Mouse (Mus musculus): ENCODE data around the gene Fbxl7. TPM values are rescaled to one million over a fixed set of nuclear protein-coding genes. Genes with fewer than 3 reads are reported as not detected.
"Not testable (repeated sequence)": the region's sequence is repeated elsewhere in the genome, so short reads cannot be mapped to it uniquely, and the experiment has no call there.

Gene Fbxl7
- polyA plus RNA-seq, 2 experiments, result 0.56 to 0.57 TPM

GRCm38 (mm10) chr15:26748484-26748883 lies 146.9 kb downstream of the Fbxl7 start:
- no peak for DNase-seq (ENCODE audit: low read depth in 3 of 3, low spot score in 3 of 3)
- ATAC-seq (ENCODE audit: insufficient read depth), result no peak
- H3K4me1 ChIP-seq (replicated peaks; ENCODE audit: control insufficient read depth in 2 of 2, insufficient read depth in 2 of 2, low read length in 1 of 2), result no peaks in the 10 kb centered on the region
- no peak for TF ChIP-seq CTCF (IDR thresholded peaks at IDR 0.05; ENCODE audit: low read depth)
- H3K4me3 ChIP-seq (ENCODE audit: insufficient read depth in 1 of 2, low read depth in 2 of 2, low read length in 2 of 2), result no peak overlapping the region
- H3K27me3 ChIP-seq (ENCODE audit: control insufficient read depth, insufficient read depth, low read length), result no peaks in the 10 kb centered on the region
- 74% methylated on average over 3 of the region's 3 CpGs for WGBS (ENCODE audit: insufficient replicate concordance)
- no peaks in the 10 kb centered on the region for H3K9me3 ChIP-seq (ENCODE audit: control insufficient read depth, low read length)
- H3K27ac ChIP-seq, result no peak overlapping the region
- no peaks in the 10 kb centered on the region for H3K36me3 ChIP-seq (replicated peaks; ENCODE audit: control insufficient read depth, insufficient read depth, low read depth)
- no peak overlapping the region for H3K9ac ChIP-seq (replicated peaks)
- H3K4me2 ChIP-seq (ENCODE audit: low read depth), result no peak overlapping the region

DNA sequence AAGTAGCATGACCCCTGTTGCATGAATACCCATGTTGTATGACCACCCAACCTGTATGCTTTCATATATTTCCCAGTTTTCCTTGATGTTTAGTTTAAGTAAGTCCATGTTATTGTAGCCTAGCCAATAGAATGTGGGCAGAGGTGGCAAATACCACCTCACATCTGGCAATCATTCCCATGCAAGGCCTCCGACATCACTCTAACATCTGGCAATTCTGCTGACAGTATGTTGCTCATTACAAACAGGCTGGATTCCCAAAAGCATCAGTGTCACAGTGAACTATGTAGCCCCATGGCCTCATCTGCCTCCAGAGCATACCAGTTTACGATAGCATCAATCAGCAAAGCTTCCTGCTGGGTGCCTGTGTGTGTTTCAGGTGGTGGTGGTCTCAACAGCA lies 163.0 kb downstream of the Fbxl7 start:
- ATAC-seq (ENCODE audit: insufficient read depth), result no peak
- no peak for DNase-seq (ENCODE audit: low read depth in 3 of 3, low spot score in 3 of 3)
- 50% methylated on average over 2 of the region's 2 CpGs for WGBS (ENCODE audit: insufficient replicate concordance)

GRCm38 (mm10) chr15:26730760-26731159 lies 164.6 kb downstream of the Fbxl7 start:
- DNase-seq (ENCODE audit: low read depth in 3 of 3, low spot score in 3 of 3), result no peak
- WGBS (ENCODE audit: insufficient replicate concordance), result 36% methylated on average over 2 of the region's 2 CpGs
- Histone ChIP-seq H3K4me2 (ENCODE audit: low read depth) (no peak overlapping the region), H3K36me3 (replicated peaks; ENCODE audit: control insufficient read depth, insufficient read depth, low read depth) (no peaks in the 10 kb centered on the region), H3K27ac (no peak overlapping the region), H3K9ac (replicated peaks) (no peak overlapping the region), H3K4me1 (replicated peaks; ENCODE audit: control insufficient read depth in 2 of 2, insufficient read depth in 2 of 2, low read length in 1 of 2) (no peaks in the 10 kb centered on the region), H3K9me3 (ENCODE audit: control insufficient read depth, low read length) (no peaks in the 10 kb centered on the region), H3K4me3 (ENCODE audit: insufficient read depth in 1 of 2, low read depth in 2 of 2, low read length in 2 of 2) (no peak overlapping the region), H3K27me3 (ENCODE audit: control insufficient read depth, insufficient read depth, low read length) (no peaks in the 10 kb centered on the region)
- ATAC-seq (ENCODE audit: insufficient read depth), result no peak
- no peak for TF ChIP-seq EP300 (IDR thresholded peaks at IDR 0.05; ENCODE audit: low read depth)
- TF ChIP-seq CTCF (IDR thresholded peaks at IDR 0.05; ENCODE audit: low read depth), result no peak

More for the DNA sequence above, 163.0 kb downstream of the Fbxl7 start:
- no peaks in the 10 kb centered on the region for H3K36me3 ChIP-seq (replicated peaks; ENCODE audit: control insufficient read depth, insufficient read depth, low read depth)
- H3K4me2 ChIP-seq (ENCODE audit: low read depth), result no peak overlapping the region
- H3K9me3 ChIP-seq (ENCODE audit: control insufficient read depth, low read length), result no peaks in the 10 kb centered on the region
- no peaks in the 10 kb centered on the region for H3K27me3 ChIP-seq (ENCODE audit: control insufficient read depth, insufficient read depth, low read length)
- no peaks in the 10 kb centered on the region for H3K4me1 ChIP-seq (replicated peaks; ENCODE audit: control insufficient read depth in 2 of 2, insufficient read depth in 2 of 2, low read length in 1 of 2)
- no peak overlapping the region for H3K9ac ChIP-seq (replicated peaks)
- no peak overlapping the region for H3K4me3 ChIP-seq (ENCODE audit: insufficient read depth in 1 of 2, low read depth in 2 of 2, low read length in 2 of 2)
- no peak overlapping the region for H3K27ac ChIP-seq
- TF ChIP-seq CTCF (IDR thresholded peaks at IDR 0.05; ENCODE audit: low read depth) (no peak), EP300 (IDR thresholded peaks at IDR 0.05; ENCODE audit: low read depth) (no peak)

DNA sequence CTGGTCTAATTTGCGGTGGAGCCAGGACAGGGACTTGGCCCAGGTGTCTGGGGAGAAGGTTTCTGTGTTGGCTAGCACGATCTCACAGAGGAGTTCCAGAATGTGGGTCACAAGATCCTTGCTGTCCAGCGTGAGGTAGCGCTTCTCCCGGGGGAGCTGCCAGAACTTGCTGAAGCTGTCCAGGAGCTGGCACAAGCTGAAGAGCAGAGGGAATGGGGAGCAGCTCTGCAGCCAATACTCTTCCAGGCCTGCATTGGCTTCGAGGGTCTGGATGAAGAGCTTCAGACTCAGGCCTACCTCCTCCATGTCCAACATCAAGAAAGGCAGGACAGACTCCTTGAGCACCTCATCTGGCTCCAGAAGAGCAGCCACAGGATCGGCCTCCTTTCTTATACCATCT lies 166.0 kb downstream of the Fbxl7 start:
- H3K27ac ChIP-seq; ATAC-seq (ENCODE audit: insufficient read depth); H3K9me3 ChIP-seq (ENCODE audit: control insufficient read depth, low read length); H3K4me2 ChIP-seq (ENCODE audit: low read depth); H3K36me3 ChIP-seq (replicated peaks; ENCODE audit: control insufficient read depth, insufficient read depth, low read depth); H3K27me3 ChIP-seq (ENCODE audit: control insufficient read depth, insufficient read depth, low read length); DNase-seq (ENCODE audit: low read depth in 3 of 3, low spot score in 3 of 3); H3K9ac ChIP-seq (replicated peaks); H3K4me1 ChIP-seq (replicated peaks; ENCODE audit: control insufficient read depth in 2 of 2, insufficient read depth in 2 of 2, low read length in 1 of 2); H3K4me3 ChIP-seq (ENCODE audit: insufficient read depth in 1 of 2, low read depth in 2 of 2, low read length in 2 of 2): not testable (repeated sequence)
- 55% methylated on average over 3 of the region's 7 CpGs for WGBS (ENCODE audit: insufficient replicate concordance)

DNA sequence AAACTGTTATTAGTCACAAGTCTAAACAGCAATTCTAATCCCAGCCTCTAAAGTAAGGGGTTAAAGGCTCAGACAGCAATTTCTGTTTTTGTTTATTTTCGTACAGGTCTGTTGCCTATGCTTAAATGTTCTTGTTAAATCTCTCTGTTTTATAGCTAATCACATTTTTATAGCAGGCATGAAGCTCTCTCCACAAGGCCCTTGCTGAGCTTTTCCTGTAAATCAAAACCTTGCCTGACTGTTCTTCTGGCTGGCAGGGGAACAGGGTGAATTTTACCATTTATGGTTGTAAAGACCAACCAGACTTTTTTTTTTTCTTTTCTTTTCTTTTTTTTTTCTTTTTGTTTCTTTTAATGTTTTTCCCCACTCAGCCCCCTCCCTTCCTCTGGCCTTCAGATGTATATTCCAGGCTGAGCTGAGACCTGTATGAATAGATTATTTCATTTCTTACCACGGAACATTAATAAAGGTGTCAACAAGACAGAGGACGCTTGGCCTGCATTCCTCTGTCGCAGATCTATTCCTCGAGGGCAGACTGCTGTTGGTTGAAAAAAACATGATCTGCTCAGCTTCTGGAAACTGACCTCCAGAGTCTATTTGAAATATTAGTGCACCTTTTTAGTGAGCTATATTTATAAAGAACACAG lies 176.9 kb downstream of the Fbxl7 start:
- Histone ChIP-seq H3K4me1 (replicated peaks; ENCODE audit: control insufficient read depth in 2 of 2, insufficient read depth in 2 of 2, low read length in 1 of 2) (peaks cover 0 to 4% of the 10 kb centered on the region in 2 experiments; a peak in 2 of 4 replicates), H3K4me2 (ENCODE audit: low read depth) (no peak overlapping the region), H3K9me3 (ENCODE audit: control insufficient read depth, low read length) (no peaks in the 10 kb centered on the region), H3K9ac (replicated peaks) (no peak overlapping the region), H3K27me3 (ENCODE audit: control insufficient read depth, insufficient read depth, low read length) (no peaks in the 10 kb centered on the region), H3K4me3 (ENCODE audit: insufficient read depth in 1 of 2, low read depth in 2 of 2, low read length in 2 of 2) (no peak overlapping the region), H3K27ac (no peak overlapping the region), H3K36me3 (replicated peaks; ENCODE audit: control insufficient read depth, insufficient read depth, low read depth) (no peaks in the 10 kb centered on the region)
- DNase-seq (ENCODE audit: low read depth in 3 of 3, low spot score in 3 of 3), result no peak
- 46% methylated on average over 5 of the region's 5 CpGs for WGBS (ENCODE audit: insufficient replicate concordance)
- TF ChIP-seq EP300 (IDR thresholded peaks at IDR 0.05; ENCODE audit: low read depth) (no peak), CTCF (IDR thresholded peaks at IDR 0.05; ENCODE audit: low read depth) (no peak)
- no peak for ATAC-seq (ENCODE audit: insufficient read depth)

All from liver, embryonic 14.5 days (tissue).